Mouse (Mus musculus) neural tube, embryonic 15.5 days (tissue): Measurements from ENCODE around the gene Cpt2. TPM values are rescaled to one million over a fixed set of nuclear protein-coding genes. Genes with fewer than 3 reads are reported as not detected.

Experiments
- ATAC-seq: fragments of 200-750 bp; cut with Nextera tagmentation; 2 replicates; pipeline ENCODE4 v1.8.0; 2017; ENCODE audit warnings: mild to moderate bottlenecking, moderate TSS enrichment, moderate library complexity; ENCODE audit not compliant: low FRiP score
- H3K27ac ChIP-seq: fragments of 300-500 bp; sonication (generic); replicated peaks from 2 replicates; pipeline ENCODE4 v1.5.1; 2015; ENCODE audit warnings: mild to moderate bottlenecking, inconsistent platforms
- H3K27me3 ChIP-seq: fragments of 300-500 bp; sonication (generic); replicated peaks from 2 replicates; pipeline ENCODE4 v1.6.1; 2015; ENCODE audit warnings: inconsistent platforms
- H3K36me3 ChIP-seq: fragments of 300-500 bp; sonication (generic); 2 replicates; pipeline ENCODE4 v1.6.1; 2015; ENCODE audit warnings: inconsistent platforms
- H3K4me1 ChIP-seq: fragments of 300-500 bp; sonication (generic); 2 replicates; pipeline ENCODE4 v1.6.1; 2015; ENCODE audit warnings: inconsistent platforms
- H3K4me2 ChIP-seq: fragments of 300-500 bp; sonication (generic); 2 replicates; pipeline ENCODE4 v1.6.1; 2015; ENCODE audit warnings: inconsistent platforms, mild to moderate bottlenecking, moderate library complexity
- H3K4me3 ChIP-seq: fragments of 300-500 bp; sonication (generic); replicated peaks from 2 replicates; pipeline ENCODE4 v1.5.1; 2015; ENCODE audit warnings: mild to moderate bottlenecking, inconsistent platforms
- H3K9ac ChIP-seq: fragments of 300-500 bp; sonication (generic); replicated peaks from 2 replicates; pipeline ENCODE4 v1.6.1; 2015; ENCODE audit warnings: mild to moderate bottlenecking, inconsistent platforms
- H3K9me3 ChIP-seq: fragments of 300-500 bp; sonication (generic); replicated peaks from 2 replicates; pipeline ENCODE4 v1.6.1; 2016; ENCODE audit warnings: inconsistent platforms
- WGBS: fragments of 180-500 bp; shearing (Covaris S2); methylation state at CpG from one replicate; pipeline ENCODE4 v1.1.7; 2015; ENCODE audit warnings: mixed read lengths; 5-methylcytosine and 5-hydroxymethylcytosine counted together
- polyA plus RNA-seq: library from polyadenylated mRNA; unstranded; fragments of >200 nt; fragmentation: Nextera tagmentation; extraction: Ambion mirVana; gene quantifications from 2 replicates; pipeline ENCODE4 v1.2.1, GENCODE M21; 2015

Gene Cpt2
- polyA plus RNA-seq: 16.8 and 20.4 TPM in 2 replicates

GRCm38 (mm10) chr4:107923145-107923802, at the start of gene Cpt2:
TSS of gene Cpt2 (minus strand) at chr4:107923610.
- H3K27ac ChIP-seq: peak within 1 kb of the TSS; percentile 70
- peaks cover 12% of the 10 kb centered on the region for H3K4me1 ChIP-seq
- H3K9ac ChIP-seq: peak within 1 kb of the TSS; percentile 63
- 1% methylated on average over 38 of the region's 38 CpGs for WGBS
- peak within 1 kb of the TSS; percentile 62 for H3K4me3 ChIP-seq
- no peaks in the 10 kb centered on the region for H3K9me3 ChIP-seq
- H3K36me3 ChIP-seq: peaks cover 4% of the 10 kb centered on the region; the same call in 1 of the 2 replicates
- ATAC-seq: peak; percentile 95
- peak within 1 kb of the TSS; percentile 88 for H3K4me2 ChIP-seq
- no peaks in the 10 kb centered on the region for H3K27me3 ChIP-seq

GRCm38 (mm10) chr4:107971162-107971561, 47.8 kb upstream of the Cpt2 start:
- Histone ChIP-seq H3K9ac (no peak overlapping the region), H3K4me2 (no peak overlapping the region), H3K36me3 (no peaks in the 10 kb centered on the region), H3K27ac (no peak overlapping the region), H3K4me3 (no peak overlapping the region), H3K27me3 (no peaks in the 10 kb centered on the region), H3K9me3 (no peaks in the 10 kb centered on the region), H3K4me1 (no peaks in the 10 kb centered on the region)
- 98% methylated on average over 1 of the region's 1 CpGs for WGBS
- no peak for ATAC-seq

- no peaks in the 10 kb centered on the region for H3K9me3 ChIP-seq
Observed at GRCm38 (mm10) chr4:107969781-107970180, 46.4 kb upstream of the Cpt2 start.

GRCm38 (mm10) chr4:107967966-107968682, 44.7 kb upstream of the Cpt2 start, which contains the start of gene Slc1a7:
TSS of gene Slc1a7 (plus strand) at chr4:107968332.
- Histone ChIP-seq H3K4me2 (no peak within 1 kb of the TSS), H3K27ac (no peak within 1 kb of the TSS), H3K27me3 (no peaks in the 10 kb centered on the region), H3K4me1 (no peaks in the 10 kb centered on the region), H3K4me3 (no peak within 1 kb of the TSS), H3K36me3 (no peaks in the 10 kb centered on the region), H3K9me3 (no peaks in the 10 kb centered on the region), H3K9ac (no peak within 1 kb of the TSS)
- ATAC-seq: no peak
- 83% methylated on average over 16 of the region's 16 CpGs for WGBS

More at GRCm38 (mm10) chr4:107969781-107970180, 46.4 kb upstream of the Cpt2 start:
- Histone ChIP-seq H3K36me3 (no peaks in the 10 kb centered on the region), H3K4me2 (no peak overlapping the region), H3K4me3 (no peak overlapping the region), H3K4me1 (no peaks in the 10 kb centered on the region), H3K27ac (no peak overlapping the region), H3K9ac (no peak overlapping the region), H3K27me3 (no peaks in the 10 kb centered on the region)
- no peak for ATAC-seq

- Histone ChIP-seq H3K36me3 (no peaks in the 10 kb centered on the region), H3K9me3 (no peaks in the 10 kb centered on the region), H3K4me1 (no peaks in the 10 kb centered on the region), H3K4me3 (no peak overlapping the region), H3K27ac (no peak overlapping the region), H3K4me2 (no peak overlapping the region), H3K27me3 (no peaks in the 10 kb centered on the region), H3K9ac (no peak overlapping the region)
- WGBS: 59% methylated on average over 5 of the region's 5 CpGs
- ATAC-seq: no peak
Observed at GRCm38 (mm10) chr4:107966416-107967109, 43.2 kb upstream of the Cpt2 start.

- ATAC-seq: no peak
- Histone ChIP-seq H3K27me3 (no peaks in the 10 kb centered on the region), H3K27ac (no peak overlapping the region), H3K36me3 (no peaks in the 10 kb centered on the region), H3K4me3 (no peak overlapping the region), H3K9me3 (no peaks in the 10 kb centered on the region), H3K9ac (no peak overlapping the region), H3K4me2 (no peak overlapping the region), H3K4me1 (no peaks in the 10 kb centered on the region)
- 87% methylated on average over 2 of the region's 2 CpGs for WGBS
Observed at GRCm38 (mm10) chr4:107962792-107963191, 39.4 kb upstream of the Cpt2 start.

- H3K4me3 ChIP-seq: no peak overlapping the region
- no peak for ATAC-seq
- no peak overlapping the region for H3K4me2 ChIP-seq
- H3K4me1 ChIP-seq: no peaks in the 10 kb centered on the region
- no peaks in the 10 kb centered on the region for H3K36me3 ChIP-seq
- no peaks in the 10 kb centered on the region for H3K9me3 ChIP-seq
- H3K27ac ChIP-seq: no peak overlapping the region
- WGBS: 74% methylated on average over 11 of the region's 11 CpGs
- H3K27me3 ChIP-seq: no peaks in the 10 kb centered on the region
- H3K9ac ChIP-seq: no peak overlapping the region
Observed at GRCm38 (mm10) chr4:107962044-107962732, 38.8 kb upstream of the Cpt2 start.

GRCm38 (mm10) chr4:107958487-107958886, 35.1 kb upstream of the Cpt2 start:
- Histone ChIP-seq H3K4me3 (no peak overlapping the region), H3K4me1 (0 out of 2 replicates have a peak, but pooled peaks cover 3% of the 10 kb centered on the region), H3K27me3 (no peaks in the 10 kb centered on the region), H3K9ac (no peak overlapping the region), H3K9me3 (no peaks in the 10 kb centered on the region), H3K4me2 (no peak overlapping the region), H3K36me3 (no peaks in the 10 kb centered on the region), H3K27ac (no peak overlapping the region)
- 66% methylated on average over 7 of the region's 7 CpGs for WGBS
- no peak for ATAC-seq

- WGBS: 54% methylated on average over 5 of the region's 5 CpGs
Observed at GRCm38 (mm10) chr4:107955691-107956090, 32.3 kb upstream of the Cpt2 start.

GRCm38 (mm10) chr4:107952845-107953244, 29.4 kb upstream of the Cpt2 start:
- Histone ChIP-seq H3K27me3 (no peaks in the 10 kb centered on the region), H3K4me3 (no peak overlapping the region), H3K27ac (no peak overlapping the region), H3K9me3 (no peaks in the 10 kb centered on the region), H3K4me1 (0 out of 2 replicates have a peak, but pooled peaks cover 3% of the 10 kb centered on the region), H3K36me3 (no peaks in the 10 kb centered on the region), H3K4me2 (no peak overlapping the region), H3K9ac (no peak overlapping the region)
- no peak for ATAC-seq

More at GRCm38 (mm10) chr4:107955691-107956090, 32.3 kb upstream of the Cpt2 start:
- 0 out of 2 replicates have a peak, but pooled peaks cover 3% of the 10 kb centered on the region for H3K4me1 ChIP-seq
- ATAC-seq: no peak
- no peak overlapping the region for H3K4me2 ChIP-seq
- no peak overlapping the region for H3K9ac ChIP-seq
- no peaks in the 10 kb centered on the region for H3K27me3 ChIP-seq
- H3K4me3 ChIP-seq: no peak overlapping the region
- no peaks in the 10 kb centered on the region for H3K9me3 ChIP-seq
- no peaks in the 10 kb centered on the region for H3K36me3 ChIP-seq
- no peak overlapping the region for H3K27ac ChIP-seq

GRCm38 (mm10) chr4:107949918-107950317, 26.5 kb upstream of the Cpt2 start:
- Histone ChIP-seq H3K9me3 (no peaks in the 10 kb centered on the region), H3K36me3 (no peaks in the 10 kb centered on the region), H3K4me2 (no peak overlapping the region), H3K27ac (no peak overlapping the region), H3K4me1 (no peaks in the 10 kb centered on the region), H3K4me3 (no peak overlapping the region), H3K27me3 (no peaks in the 10 kb centered on the region), H3K9ac (no peak overlapping the region)
- 81% methylated on average over 4 of the region's 4 CpGs for WGBS
- no peak for ATAC-seq
